In the genomic region with DNA sequence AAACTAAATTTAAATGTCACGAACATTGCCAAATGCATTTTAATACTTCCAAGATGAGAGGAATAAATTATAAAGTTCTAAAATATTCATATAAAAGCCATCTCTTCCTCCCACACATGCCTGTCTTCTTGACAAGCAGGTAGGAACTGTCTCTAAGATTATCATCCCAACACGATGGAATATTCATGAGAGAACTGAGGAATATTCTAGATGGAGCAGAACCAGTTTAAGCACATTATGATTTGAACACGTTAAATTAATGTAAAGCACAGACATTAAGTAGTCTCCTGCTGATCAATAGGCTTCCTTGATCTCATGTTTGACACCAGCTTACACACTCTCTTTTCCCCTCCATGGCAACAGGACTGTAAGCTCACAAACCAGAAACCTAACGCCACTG, we compare ENCODE assay signal across 18 mouse cellular contexts. TPM values are rescaled to one million over a fixed set of nuclear protein-coding genes. Genes with fewer than 3 reads are reported as not detected.
"Had no signal": no experiment of that assay in that cellular context is flagged by ENCODE, and none has a peak within 500 bp of the region (broad histone marks: within the 10 kb centered on the region; RNA-seq: fewer than 3 reads in every experiment).

No protein-coding gene starts in this region.

- DNase-seq: kidney, postnatal 14 days; kidney, postnatal 4 days; layer of hippocampus, postnatal 36 days; liver, embryonic 13.5 days; lung, adult 2 months; lung, postnatal 14 days; lung, postnatal 4 days; midbrain, embryonic 14.5 days; thymus, adult 18-20 months; thymus, postnatal 14 days; thymus, postnatal 4 days had no signal

- H3K9me3 ChIP-seq: liver, embryonic 13.5 days had no signal

- H3K36me3 ChIP-seq: liver, embryonic 13.5 days had no signal

- H3K27ac ChIP-seq: liver, embryonic 13.5 days had no signal

- H3K4me1 ChIP-seq: liver, embryonic 13.5 days had no signal

- H3K27me3 ChIP-seq: liver, embryonic 13.5 days had no signal

- H3K9ac ChIP-seq: liver, embryonic 13.5 days had no signal

- H3K4me3 ChIP-seq: left cerebral cortex, adult 2 months; liver, embryonic 13.5 days had no signal

- H3K4me2 ChIP-seq: liver, embryonic 13.5 days; midbrain, embryonic 11.5 days had no signal

RNA-seq across cellular contexts. Expression of gene Elmod1, which starts 41.7 kb away (rescaled TPM):
- total RNA-seq: liver, adult 2 months; megakaryocyte progenitor cell, adult 5-6 weeks; megakaryocyte-erythroid progenitor cell, adult 5-6 weeks had no signal
- polyA plus RNA-seq: liver, adult 2 months; small intestine, adult 2 months; spleen, adult 2 months had no signal
